Mouse (Mus musculus): ENCODE data around the gene Vsig10.

Gene Vsig10

DNA sequence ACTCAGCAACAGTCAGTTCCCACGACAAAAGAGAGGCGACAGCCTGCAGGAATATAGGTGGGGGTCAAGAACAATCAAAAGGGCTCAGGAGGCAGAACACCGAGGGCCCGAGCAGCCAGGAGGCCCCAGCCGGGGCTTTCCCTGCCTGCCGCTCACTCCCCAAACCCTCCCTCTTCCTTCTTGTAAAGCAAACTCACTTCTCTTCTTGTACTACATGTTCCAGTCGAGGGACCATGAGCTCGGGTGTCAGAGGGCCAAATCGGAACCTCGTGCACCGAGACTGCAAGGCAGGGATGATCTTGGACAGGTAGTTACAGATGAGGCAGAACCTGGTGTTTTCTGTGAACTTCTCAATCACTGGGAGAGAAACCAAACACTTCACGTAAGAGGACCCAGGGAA, 64.3 kb downstream of the Vsig10 start:
- no peak for DNase-seq

DNA sequence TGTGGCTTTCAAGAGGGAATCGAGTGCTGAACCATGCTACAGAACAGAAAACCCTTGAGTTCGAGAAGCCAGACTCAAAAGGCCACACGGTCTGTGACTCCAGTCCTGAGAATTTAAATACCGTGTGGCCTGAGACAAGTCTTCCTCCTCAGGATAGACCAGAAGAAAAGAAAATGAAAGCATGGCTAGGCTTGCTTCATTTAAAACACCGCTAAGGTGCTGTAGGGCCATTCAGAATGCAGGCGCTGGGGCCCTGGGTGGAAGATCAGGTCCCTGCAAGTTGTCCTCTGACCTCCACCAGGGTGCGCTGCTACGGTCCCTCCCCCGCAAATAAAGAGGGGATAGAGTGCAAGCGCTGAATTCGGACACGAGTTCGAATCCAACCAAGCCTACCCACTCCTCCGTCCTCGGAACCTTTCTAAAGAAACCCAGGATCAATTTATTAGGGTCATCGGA, 69.4 kb downstream of the Vsig10 start:
- peak in 1 of 2 experiments; percentile 73 for DNase-seq

DNA sequence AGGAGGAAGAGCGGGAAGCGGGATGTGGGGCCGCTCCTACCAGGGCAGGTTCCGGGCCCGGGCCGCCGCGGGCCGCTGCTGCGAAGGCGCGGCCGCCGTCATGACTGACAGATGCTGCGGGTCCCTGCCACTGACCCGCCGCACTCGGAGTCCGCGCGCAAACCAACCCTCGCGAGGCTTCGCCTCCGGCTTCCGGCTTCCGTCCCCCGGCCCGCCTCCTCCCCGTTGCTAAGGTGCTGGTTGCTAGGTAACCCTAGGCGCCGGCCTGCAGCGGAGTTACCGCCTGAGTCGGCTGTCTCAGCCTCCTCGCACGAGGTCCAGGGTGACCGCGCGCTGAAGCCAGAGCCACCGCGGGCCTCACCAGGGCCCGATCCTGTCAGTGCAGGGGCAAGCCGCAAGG, 70.0 kb downstream of the Vsig10 start, which contains the start of gene Rfc5:
TSS of gene Rfc5 (minus strand) at position 171 of the 400 bp plus-strand sequence.
- peak; percentile 97 to 98 for DNase-seq

DNA sequence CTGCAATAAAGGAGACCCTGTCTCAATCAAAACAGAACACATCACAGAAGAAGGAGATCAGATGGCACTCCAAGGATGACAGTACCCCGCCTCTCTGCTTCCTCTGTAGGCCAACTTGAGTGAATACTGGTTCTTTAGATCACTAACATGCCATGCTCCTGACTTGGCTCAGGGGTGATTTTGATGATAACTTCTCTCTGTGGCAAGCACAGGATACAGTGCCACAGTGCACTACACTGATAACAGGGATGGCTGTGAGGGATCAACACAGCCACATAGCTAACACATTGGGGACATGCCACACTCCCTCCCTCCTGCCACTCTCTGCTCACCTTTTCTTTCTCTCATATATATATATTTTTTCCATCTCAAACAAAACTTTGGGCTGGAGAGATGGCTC, 72.0 kb downstream of the Vsig10 start:
- DNase-seq: no peak

DNA sequence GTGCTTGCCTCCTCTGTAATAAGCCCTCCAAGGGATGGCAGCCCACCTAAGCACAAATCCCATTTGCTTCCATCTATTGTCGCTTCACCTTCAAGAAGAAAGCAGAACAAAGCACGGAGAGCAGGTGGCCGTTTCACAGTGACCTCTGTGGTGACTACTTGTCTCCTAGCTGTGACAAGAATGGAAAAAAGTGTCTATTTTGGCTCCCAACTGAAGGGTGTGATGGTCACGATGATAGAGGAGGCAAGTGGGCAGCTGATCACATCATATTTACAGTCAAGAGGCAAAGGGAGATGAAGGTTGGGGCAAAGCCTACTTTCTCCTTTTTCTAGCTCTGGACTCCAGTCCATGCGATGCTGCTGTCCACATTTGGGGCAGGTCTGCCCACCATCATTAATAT, 77.0 kb downstream of the Vsig10 start:
- DNase-seq: no peak

DNA sequence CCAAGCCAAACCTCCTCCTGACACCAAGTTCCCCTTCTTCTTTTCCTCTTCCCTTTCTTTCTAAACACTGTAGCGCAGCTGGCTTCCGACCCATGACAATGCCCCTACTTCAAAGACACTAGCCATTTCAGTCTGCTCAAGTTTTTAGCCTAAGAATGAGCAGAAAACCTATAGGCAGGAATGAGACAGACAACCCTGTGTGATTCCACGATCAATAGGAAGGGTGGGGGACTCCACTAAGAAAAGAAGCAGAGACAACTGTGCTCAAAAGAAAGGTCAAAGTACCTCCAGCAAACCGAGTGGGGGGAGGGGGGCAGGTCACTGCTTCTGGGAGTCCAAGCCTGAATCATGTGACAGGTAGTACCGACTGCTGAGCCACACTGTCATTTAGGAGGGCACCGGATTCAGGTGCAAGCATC, 77.7 kb downstream of the Vsig10 start:
- DNase-seq: peak in 1 of 2 experiments; percentile 68

DNA sequence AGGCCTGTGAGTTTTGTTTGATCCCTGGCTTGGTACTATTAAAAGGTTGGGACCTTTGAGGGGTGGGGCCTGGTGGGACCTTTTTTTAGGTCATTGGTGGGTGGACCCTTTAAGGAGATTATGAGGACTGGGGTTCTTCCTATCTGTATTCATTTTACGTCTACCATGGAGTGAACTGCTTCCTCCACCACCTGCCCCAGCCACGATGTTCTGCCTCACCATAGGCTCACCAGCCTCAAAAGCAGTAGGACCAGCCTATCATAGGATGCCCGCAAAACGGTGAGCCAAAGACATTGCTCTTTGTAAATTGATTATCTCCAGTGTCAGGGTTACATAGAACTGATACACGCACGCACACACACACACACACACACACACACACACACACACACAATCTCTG, 78.5 kb downstream of the Vsig10 start:
- no peak for DNase-seq

DNA sequence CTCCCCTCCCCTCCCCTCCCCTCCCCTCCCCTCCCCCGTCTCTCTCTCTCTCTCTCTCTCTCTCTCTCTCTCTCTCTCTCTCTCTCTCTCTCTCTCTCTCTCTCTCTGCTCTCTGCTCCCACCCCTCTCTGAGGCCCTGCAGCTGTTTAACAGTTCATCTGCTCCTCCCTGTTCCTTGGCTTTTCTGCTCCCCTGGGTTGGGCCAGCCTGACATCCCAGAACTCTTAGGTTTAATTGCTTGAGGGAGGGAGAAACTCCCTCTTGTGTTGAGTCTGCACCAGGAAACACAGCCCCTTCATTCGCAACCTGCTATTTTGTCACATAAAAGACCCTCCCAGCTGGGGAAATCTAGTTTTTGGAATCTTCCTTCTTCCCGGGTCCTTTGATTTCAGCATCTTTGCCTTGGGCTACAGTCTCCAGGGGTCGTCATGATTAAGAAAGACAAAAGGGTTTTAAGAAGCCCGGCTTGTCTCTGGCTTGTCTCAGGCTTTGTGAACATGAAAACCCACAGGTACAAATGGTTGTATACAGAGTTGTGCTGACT, 79.2 kb downstream of the Vsig10 start:
- no peak for DNase-seq

DNA sequence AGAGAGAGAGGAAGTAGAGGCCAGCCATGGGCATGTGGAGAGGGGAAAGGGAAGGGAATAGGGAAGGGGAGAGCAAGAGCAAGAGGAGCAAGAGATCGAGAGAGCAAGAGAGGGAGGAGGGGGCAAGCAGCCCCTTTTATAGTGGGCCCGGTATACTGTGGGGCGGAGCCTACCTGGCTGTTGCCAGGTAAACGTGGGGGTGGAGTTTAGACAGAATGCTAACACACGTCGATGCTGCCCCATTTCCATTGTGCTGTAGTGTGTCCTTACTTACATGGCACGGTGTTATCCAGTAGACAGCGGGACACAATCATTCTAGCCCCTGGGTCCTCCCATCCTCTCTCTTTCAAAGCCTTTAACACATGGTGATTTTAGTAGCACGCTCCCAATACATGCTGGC, 80.4 kb downstream of the Vsig10 start:
- no peak for DNase-seq

DNA sequence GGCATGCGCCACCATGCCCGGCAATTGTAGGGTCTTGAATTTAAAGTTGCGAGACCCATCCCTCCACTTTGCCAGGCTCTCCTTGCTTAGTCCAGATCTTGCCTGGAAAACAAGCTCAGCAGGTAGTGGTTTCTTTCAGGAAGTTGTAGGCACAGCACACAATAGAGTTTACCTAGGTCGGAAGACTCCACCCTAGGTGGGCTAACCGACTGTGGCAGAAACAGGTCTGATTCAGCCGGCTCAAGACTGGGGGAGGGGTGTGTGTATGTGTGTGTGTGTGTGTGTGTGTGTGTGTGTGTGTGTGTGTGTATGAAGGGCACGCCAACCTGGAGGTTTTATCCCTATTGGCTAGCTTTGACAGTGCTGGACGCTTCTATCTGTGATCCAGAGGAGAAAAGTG, 84.7 kb downstream of the Vsig10 start:
- no peak for DNase-seq

Data from kidney, postnatal 36 days (tissue).